Mouse (Mus musculus) adrenal gland, adult 2 months (tissue): ENCODE data around the gene Cyp2g1. TPM values are rescaled to one million over a fixed set of nuclear protein-coding genes. Genes with fewer than 3 reads are reported as not detected.
"Not testable (repeated sequence)": the region's sequence is repeated elsewhere in the genome, so short reads cannot be mapped to it uniquely, and the experiment has no call there.

ENCODE experiments used
- DNase-seq: peaks from one replicate; pipeline ENCODE4 v3.0.0; 2021
- long read RNA-seq: library from polyadenylated mRNA; stranded (forward); transcript quantifications from one replicate; pipeline ENCODE4 v2.0.0, GENCODE M21; 2021
- polyA plus RNA-seq: library from polyadenylated mRNA; depleted of rRNA; stranded (reverse); fragments of >200 nt; gene quantifications from 2 replicates; pipeline ENCODE4 v1.2.3, GENCODE M21; 2012; rRNA removed
- total RNA-seq, 2 experiments: library from RNA; stranded (reverse); gene quantifications; 2 replicates each; pipeline ENCODE4 v1.2.3; 2021

Gene Cyp2g1
- total RNA-seq (not detected), polyA plus RNA-seq (not detected in 2 replicates)
- long read RNA-seq, result 0 reads

- no peak for DNase-seq
These were observed at the start of gene Cyp2g1 for GRCm38 (mm10) chr7:26808592-26808991. Gene Cyp2g1, plus strand, starts transcription at chr7:26808892.

- DNase-seq, result peak; percentile 27
These were observed 41.6 kb upstream of the Cyp2g1 start for GRCm38 (mm10) chr7:26767084-26767483.

DNA sequence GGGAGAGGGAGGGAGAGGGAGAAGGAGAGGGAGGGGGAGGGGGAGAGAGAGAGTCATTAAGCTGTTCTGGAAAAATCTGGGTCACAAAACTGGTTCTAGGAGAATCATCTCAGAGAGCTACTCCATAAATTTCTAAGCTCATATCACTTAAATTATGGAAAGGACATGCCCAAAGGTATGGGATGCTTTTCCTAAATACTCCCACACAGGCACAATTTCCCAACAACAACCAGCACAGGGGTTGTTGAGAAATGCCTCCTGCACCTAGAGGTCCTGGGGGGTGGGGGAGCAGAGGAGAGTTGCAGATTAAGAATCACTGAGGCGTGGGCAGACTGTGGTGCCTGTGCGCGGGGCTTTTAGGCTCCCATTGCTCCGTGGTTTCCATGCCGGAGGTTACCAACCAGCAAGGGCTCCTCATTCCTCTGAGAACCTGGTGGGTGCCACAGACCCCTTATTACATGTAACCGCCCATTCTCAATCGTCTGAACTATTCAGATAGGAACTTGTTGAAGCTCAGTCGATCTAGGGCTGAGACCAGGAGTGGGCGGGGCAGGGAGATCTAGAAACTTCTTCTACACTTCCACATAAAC, 38.7 kb upstream of the Cyp2g1 start:
- no peak for DNase-seq

DNA sequence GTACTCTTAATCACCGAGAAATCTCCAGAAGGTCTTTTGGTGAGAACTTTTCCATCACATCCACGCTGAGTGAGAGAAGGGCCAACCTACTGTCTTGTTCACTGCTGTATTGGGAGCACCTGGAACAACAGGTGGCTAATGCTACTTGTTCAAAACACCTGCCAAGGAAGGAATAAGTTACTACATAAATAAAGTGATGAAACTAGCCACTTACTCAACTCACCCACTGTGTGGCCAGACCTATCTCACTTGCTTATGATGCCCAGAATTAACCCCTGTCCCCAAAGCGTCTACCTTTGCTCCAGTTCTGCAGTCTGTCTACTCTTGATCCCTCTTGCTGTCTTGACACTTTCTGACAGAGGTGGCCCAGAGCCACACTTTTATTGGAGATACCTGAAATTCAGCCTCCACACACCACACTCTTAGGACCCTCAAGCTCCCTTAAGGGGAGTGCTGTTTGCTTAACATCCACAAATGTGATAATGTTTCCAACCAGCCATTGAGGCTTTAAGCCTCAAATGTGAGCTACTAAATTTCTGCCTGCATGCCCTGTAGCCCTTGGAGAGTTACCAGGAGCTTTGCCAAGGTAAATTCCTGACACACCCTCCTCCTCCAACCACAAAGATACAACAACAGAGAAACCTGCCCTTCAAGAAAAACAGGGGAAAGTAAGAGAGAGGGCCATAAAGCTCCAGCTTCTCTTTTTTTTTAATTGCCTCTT, 35.7 kb upstream of the Cyp2g1 start:
- no peak for DNase-seq

- no peak for DNase-seq
These were observed 32.8 kb upstream of the Cyp2g1 start for GRCm38 (mm10) chr7:26775866-26776265.

DNA sequence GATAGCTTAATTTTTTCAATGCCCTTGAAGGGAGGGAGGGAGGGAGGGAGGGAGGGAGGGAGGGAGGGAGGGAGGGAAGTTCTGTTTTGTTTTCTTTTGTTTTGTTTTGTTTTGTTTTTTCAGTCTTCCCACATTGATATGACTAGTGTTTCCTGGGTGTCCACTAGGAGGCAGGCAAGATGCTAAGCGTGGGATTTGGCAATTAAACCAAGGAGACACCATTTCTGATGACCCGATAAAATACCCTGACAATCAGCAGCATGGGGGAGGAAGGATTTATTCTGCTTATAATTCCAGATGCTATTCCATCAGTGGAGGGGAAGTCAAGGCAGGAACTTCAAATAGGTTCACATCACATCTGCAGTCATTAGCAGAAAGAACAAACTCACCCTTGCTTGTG, 30.9 kb upstream of the Cyp2g1 start:
- DNase-seq, result no peak

GRCm38 (mm10) chr7:26778474-26778873, 30.2 kb upstream of the Cyp2g1 start:
- peak; percentile 74 for DNase-seq

- DNase-seq, result no peak
These were observed 28.8 kb upstream of the Cyp2g1 start for GRCm38 (mm10) chr7:26779799-26780416.

DNA sequence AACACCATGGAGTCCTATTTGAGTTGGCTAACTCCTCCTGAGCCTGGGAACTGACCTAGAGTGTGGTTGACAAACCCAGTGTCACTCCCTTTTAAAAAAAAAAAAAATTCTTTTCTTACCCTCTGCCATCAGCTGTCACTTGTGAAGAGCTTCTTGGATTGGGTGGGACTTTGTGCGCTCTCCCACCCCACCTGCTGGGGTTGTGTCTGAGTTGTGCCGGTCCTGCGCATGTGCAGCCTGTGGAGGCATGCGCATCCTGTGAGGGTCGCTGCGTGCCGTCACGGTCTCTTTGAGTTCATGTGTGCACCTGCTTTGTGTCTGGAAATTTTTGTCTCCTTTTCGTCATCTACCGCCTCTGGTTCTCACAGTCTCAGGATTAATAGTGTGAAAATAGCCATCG, 28.2 kb upstream of the Cyp2g1 start:
- no peak for DNase-seq

DNA sequence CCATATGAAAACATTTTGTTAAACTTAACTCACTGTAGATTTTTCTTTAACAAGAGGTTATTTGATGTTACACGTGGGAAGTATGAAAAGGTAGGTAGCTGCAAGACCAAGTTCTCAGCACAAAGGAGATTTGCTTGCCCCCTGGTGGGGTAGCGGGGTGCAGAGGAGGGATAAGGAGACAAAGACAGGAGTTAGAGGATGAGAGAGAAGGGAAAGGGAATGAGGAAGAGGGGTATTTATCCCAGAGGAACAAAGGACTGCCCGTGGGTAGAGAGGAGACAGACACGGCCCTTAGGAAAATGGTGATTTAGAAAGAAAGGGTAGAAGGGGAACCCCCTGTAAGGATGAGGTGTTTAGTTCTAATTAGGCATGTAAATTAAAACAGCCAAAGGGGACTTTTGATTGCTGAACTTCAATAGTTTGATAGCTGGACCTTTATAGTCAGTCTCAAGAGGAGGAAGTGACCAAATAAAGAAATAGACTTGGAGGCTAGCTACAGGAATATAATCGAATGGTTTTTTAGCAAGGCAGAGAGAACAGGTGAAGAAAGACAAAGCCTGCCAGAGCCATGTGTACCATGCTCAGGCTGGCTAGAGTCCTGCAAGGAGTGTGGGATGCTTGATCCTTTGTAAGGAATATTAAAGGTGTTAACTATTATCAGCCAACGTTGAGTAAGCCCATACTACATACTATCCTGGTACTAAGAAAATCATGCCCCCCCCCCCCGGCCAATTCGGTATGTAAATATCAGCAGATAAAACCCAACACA, 27.5 kb upstream of the Cyp2g1 start:
- no peak for DNase-seq

DNA sequence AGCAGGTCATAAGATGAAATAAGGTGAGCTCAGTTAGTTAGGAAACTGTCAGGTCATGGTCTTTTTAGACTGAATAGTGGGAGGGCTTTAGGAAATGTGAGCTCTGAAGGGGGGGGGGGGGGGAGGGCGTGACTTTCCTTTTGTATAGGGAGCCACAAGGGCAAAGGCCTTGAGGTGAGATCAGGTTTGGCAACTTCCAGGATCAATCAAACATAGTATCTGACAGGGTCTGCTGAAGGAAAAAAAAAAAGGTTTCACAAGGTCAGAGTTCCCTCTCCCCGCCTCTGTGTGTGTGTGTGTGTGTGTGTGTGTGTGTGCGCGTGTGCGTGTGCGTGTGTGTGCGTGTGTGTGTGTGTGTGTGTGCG, 26.9 kb upstream of the Cyp2g1 start:
- no peak for DNase-seq

DNA sequence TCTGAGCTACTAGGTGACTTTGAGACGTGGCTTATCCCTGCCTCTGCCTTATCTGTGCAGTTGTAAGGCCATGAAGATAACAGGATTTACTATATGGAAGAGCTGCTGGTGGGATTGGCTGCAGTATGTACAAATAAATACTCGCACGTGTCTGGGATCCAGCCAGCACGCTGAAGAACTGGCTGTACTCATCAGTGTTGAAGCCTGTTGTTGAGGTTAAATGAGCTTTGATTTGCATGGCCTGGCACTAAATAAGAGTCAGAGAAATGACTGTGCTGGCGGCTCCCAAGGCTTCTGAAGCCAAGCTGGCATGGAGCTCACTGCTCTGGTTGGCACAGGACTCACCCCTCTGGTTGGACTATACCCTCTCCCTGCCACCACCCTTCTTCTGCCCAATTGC, 25.5 kb upstream of the Cyp2g1 start:
- peak; percentile 80 for DNase-seq

DNA sequence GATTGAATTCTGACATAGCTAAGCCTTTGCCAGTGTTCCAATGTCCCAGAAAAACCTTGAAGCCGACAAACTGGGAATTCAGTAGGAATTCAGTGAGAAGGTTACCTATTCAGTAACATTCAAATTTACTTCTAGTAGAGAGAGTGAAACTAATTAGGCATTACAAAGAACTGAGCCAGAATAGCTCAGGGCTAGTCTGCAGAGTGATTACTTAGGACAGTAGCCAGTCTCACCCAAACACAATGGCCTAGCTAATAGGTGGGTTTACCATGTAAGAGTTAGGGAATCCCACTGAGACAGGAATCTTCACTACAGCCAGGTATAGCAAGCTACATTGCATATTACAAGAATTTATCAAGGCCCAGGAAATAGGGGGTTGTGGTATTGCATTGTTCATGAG, 22.7 kb upstream of the Cyp2g1 start:
- DNase-seq, result not testable (repeated sequence)

GRCm38 (mm10) chr7:26789984-26790383, 18.7 kb upstream of the Cyp2g1 start:
- no peak for DNase-seq

- DNase-seq, result peak; percentile 58
These were observed 8.6 kb upstream of the Cyp2g1 start for GRCm38 (mm10) chr7:26800104-26800503.

- no peak for DNase-seq
These were observed 7.7 kb upstream of the Cyp2g1 start for GRCm38 (mm10) chr7:26800996-26801395.

DNA sequence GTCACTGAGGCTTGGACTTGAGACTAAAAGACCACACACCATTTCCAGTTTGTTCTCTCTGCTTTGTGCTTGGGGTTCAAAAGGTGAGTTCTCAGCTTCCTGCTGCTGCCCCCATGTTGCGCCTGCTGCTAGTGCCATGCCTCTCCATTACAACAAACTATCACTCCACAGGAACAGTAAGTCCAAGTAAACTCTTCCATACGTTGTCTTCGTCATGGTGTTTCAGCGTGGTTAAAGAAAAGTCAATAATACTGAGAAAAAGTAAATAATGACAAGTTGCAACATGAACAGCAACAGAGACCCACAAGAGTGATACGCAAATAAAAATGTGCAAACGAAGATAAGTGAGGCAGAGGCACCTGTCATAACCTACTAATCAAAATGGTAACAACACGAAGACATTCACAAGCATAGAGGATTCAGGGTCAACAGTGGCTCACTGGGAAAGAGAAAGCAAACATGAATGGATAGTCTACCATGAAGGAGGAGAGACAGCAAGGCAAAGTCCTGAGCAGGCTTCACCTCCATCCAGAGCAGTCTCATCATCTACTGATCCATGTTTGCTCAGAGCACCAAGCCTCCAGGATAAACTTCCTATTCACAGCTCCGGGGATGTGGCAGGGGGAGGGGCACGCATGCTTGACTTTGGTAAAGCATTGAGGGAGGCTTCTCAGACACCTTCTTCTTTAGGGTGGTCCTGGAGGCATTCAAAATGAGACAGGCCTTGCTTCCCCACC, 23.0 kb downstream of the Cyp2g1 start:
- not testable (repeated sequence) for DNase-seq

- DNase-seq, result not testable (repeated sequence)
These were observed 24.0 kb downstream of the Cyp2g1 start for GRCm38 (mm10) chr7:26832668-26833067.

DNA sequence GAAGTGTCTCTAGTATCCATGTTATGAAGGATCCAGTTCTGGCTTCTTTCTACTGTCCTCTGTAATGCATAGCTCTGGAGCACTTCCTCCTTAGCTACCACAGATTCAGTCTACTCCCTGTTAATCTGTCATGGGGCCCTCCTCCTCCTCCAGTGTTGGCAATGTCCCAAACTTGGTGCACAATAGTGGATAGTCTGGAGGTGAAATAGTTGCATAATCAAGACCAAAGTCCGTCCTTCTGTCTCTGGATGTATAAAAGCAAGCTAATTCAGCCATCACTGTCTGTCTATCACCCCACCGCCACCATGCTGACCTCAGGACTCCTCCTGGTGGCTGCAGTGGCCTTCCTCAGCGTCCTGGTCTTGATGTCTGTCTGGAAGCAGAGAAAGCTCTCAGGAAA, 26.4 kb downstream of the Cyp2g1 start, which contains the start of gene Cyp2a5:
Gene Cyp2a5, plus strand, starts transcription at position 247 of the 400 bp plus-strand sequence.
- DNase-seq, result not testable (repeated sequence)

- not testable (repeated sequence) for DNase-seq
These were observed 34.7 kb downstream of the Cyp2g1 start for GRCm38 (mm10) chr7:26843400-26843799.

- peak; percentile 42 for DNase-seq
These were observed 41.4 kb downstream of the Cyp2g1 start for GRCm38 (mm10) chr7:26850063-26850462.
